ENCODE assay signal across 10 mouse cellular contexts in genomic region chr5:115362819-115363714, GRCm38 (mm10). TPM values are rescaled to one million over a fixed set of nuclear protein-coding genes. Genes with fewer than 3 reads are reported as not detected.
DNase-seq lines count a peak whose midpoint lies in the region; ATAC-seq lines count a peak whose summit lies in the region.
"Had no signal": no experiment of that assay in that cellular context is flagged by ENCODE, and none has a peak within 500 bp of the region (broad histone marks: within the 10 kb centered on the region; RNA-seq: fewer than 3 reads in every experiment).

No protein-coding gene starts in this region.

- WGBS in embryonic facial prominence, embryonic 10.5 days: 20% methylated on average over 19 of the region's 19 CpGs
- WGBS in hindbrain, embryonic 14.5 days: 12% methylated on average over 19 of the region's 19 CpGs
- 12% methylated on average over 19 of the region's 19 CpGs for WGBS in neural tube, embryonic 14.5 days

- ATAC-seq in hindbrain, embryonic 14.5 days (ENCODE audit: low FRiP score): no peak
- ATAC-seq in neural tube, embryonic 14.5 days (ENCODE audit: low read depth): no peak

- H3K9me3 ChIP-seq in embryonic facial prominence, embryonic 10.5 days: no peaks in the 10 kb centered on the region
- no peaks in the 10 kb centered on the region for H3K9me3 ChIP-seq in hindbrain, embryonic 14.5 days (ENCODE audit: control insufficient read depth, low read length)
- no peaks in the 10 kb centered on the region for H3K9me3 ChIP-seq in neural tube, embryonic 14.5 days (ENCODE audit: control insufficient read depth, low read length)
- H3K9me3 ChIP-seq: hindbrain, embryonic 15.5 days had no signal

- H3K27me3 ChIP-seq in embryonic facial prominence, embryonic 10.5 days (replicated peaks; ENCODE audit: low read depth, poor library complexity, severe bottlenecking): no peaks in the 10 kb centered on the region
- H3K27me3 ChIP-seq in hindbrain, embryonic 14.5 days (ENCODE audit: control insufficient read depth, insufficient read depth, low read length): no peaks in the 10 kb centered on the region
- no peaks in the 10 kb centered on the region for H3K27me3 ChIP-seq in neural tube, embryonic 14.5 days (ENCODE audit: control insufficient read depth, insufficient read depth, low read length)
- H3K27me3 ChIP-seq: hindbrain, embryonic 15.5 days had no signal

- no peak overlapping the region for H3K4me2 ChIP-seq in hindbrain, embryonic 14.5 days (replicated peaks)
- no peak overlapping the region; the same call in 1 of the 2 replicates for H3K4me2 ChIP-seq in neural tube, embryonic 14.5 days (ENCODE audit: low read depth, low read length)
- H3K4me2 ChIP-seq: hindbrain, embryonic 15.5 days had no signal

- DNase-seq in layer of hippocampus, adult 11-12 months (ENCODE audit: low spot score): peak; percentile 40
- no peak for DNase-seq in layer of hippocampus, adult 9-10 months (ENCODE audit: low spot score)
- DNase-seq in embryonic facial prominence, embryonic 10.5 days (ENCODE audit: low spot score): peak; percentile 26
- no peak for DNase-seq in hindbrain, embryonic 14.5 days (ENCODE audit: low spot score)
- no peak for DNase-seq in thymus, postnatal 0 days (ENCODE audit: low spot score)
- DNase-seq in cerebellum, postnatal 36 days: no peak
- DNase-seq in cerebellum, adult 11-12 months: no peak
- DNase-seq: gastrocnemius, postnatal 25 days had no signal

- H3K4me3 ChIP-seq in embryonic facial prominence, embryonic 10.5 days: 0 out of 2 replicates have a peak overlapping the region, but pooled peaks have one; percentile 25
- H3K4me3 ChIP-seq in hindbrain, embryonic 14.5 days (replicated peaks; ENCODE audit: low read length): no peak overlapping the region
- no peak overlapping the region for H3K4me3 ChIP-seq in neural tube, embryonic 14.5 days (ENCODE audit: low read depth, low read length)
- H3K4me3 ChIP-seq: hindbrain, embryonic 15.5 days had no signal

- peak overlapping the region; percentile 73 for H3K27ac ChIP-seq in embryonic facial prominence, embryonic 10.5 days (replicated peaks)
- 0 out of 2 replicates have a peak overlapping the region, but pooled peaks have one; percentile 20 for H3K27ac ChIP-seq in hindbrain, embryonic 14.5 days
- no peak overlapping the region for H3K27ac ChIP-seq in neural tube, embryonic 14.5 days (ENCODE audit: low read depth, low read length)
- H3K27ac ChIP-seq: hindbrain, embryonic 15.5 days had no signal

- peaks cover 26% of the 10 kb centered on the region for H3K4me1 ChIP-seq in embryonic facial prominence, embryonic 10.5 days
- H3K4me1 ChIP-seq in hindbrain, embryonic 14.5 days (replicated peaks; ENCODE audit: control insufficient read depth, insufficient read depth, low read length): no peaks in the 10 kb centered on the region
- no peaks in the 10 kb centered on the region for H3K4me1 ChIP-seq in neural tube, embryonic 14.5 days (ENCODE audit: control insufficient read depth, insufficient read depth, low read length)
- H3K4me1 ChIP-seq: hindbrain, embryonic 15.5 days had no signal

- H3K36me3 ChIP-seq in embryonic facial prominence, embryonic 10.5 days (replicated peaks): no peaks in the 10 kb centered on the region
- H3K36me3 ChIP-seq in hindbrain, embryonic 14.5 days (replicated peaks; ENCODE audit: control insufficient read depth, insufficient read depth): no peaks in the 10 kb centered on the region
- no peaks in the 10 kb centered on the region for H3K36me3 ChIP-seq in neural tube, embryonic 14.5 days (ENCODE audit: control insufficient read depth, insufficient read depth, low read length)
- H3K36me3 ChIP-seq: hindbrain, embryonic 15.5 days had no signal

- no peak overlapping the region for H3K9ac ChIP-seq in hindbrain, embryonic 14.5 days
- 0 out of 2 replicates have a peak overlapping the region, but pooled peaks have one; percentile 16 for H3K9ac ChIP-seq in neural tube, embryonic 14.5 days (replicated peaks; ENCODE audit: low read depth, low read length)
- H3K9ac ChIP-seq: hindbrain, embryonic 15.5 days had no signal

RNA-seq across cellular contexts. Expression of gene Cox6a1, which starts 14.3 kb away (rescaled TPM):
- 716 and 739 TPM in 2 replicates for polyA plus RNA-seq in embryonic facial prominence, embryonic 10.5 days (2016; fragmentation: Nextera tagmentation; extraction: Ambion mirVana)
- 1,199 and 1,253 TPM in 2 replicates for polyA plus RNA-seq in hindbrain, embryonic 14.5 days (2014; fragmentation: Nextera tagmentation; extraction: Ambion mirVana)
- polyA plus RNA-seq in neural tube, embryonic 14.5 days (2014; fragmentation: Nextera tagmentation; extraction: Ambion mirVana): 1,051 and 1,284 TPM in 2 replicates
- 1,056 and 1,106 TPM in 2 replicates for polyA plus RNA-seq in thymus, postnatal 0 days (2015; fragmentation: Nextera tagmentation; extraction: Ambion mirVana)

RNA-seq across cellular contexts. Expression of gene Triap1, which starts 22.0 kb away (rescaled TPM):
- polyA plus RNA-seq in embryonic facial prominence, embryonic 10.5 days (2016; fragmentation: Nextera tagmentation; extraction: Ambion mirVana): 54.2 and 55.7 TPM in 2 replicates
- 47.6 and 50.1 TPM in 2 replicates for polyA plus RNA-seq in hindbrain, embryonic 14.5 days (2014; fragmentation: Nextera tagmentation; extraction: Ambion mirVana)
- 54.5 and 59.2 TPM in 2 replicates for polyA plus RNA-seq in neural tube, embryonic 14.5 days (2014; fragmentation: Nextera tagmentation; extraction: Ambion mirVana)
- 64.6 and 65.2 TPM in 2 replicates for polyA plus RNA-seq in thymus, postnatal 0 days (2015; fragmentation: Nextera tagmentation; extraction: Ambion mirVana)

RNA-seq across cellular contexts. Expression of gene Gatc, which starts 22.1 kb away (rescaled TPM):
- 34.8 and 38.0 TPM in 2 replicates for polyA plus RNA-seq in embryonic facial prominence, embryonic 10.5 days (2016; fragmentation: Nextera tagmentation; extraction: Ambion mirVana)
- polyA plus RNA-seq in hindbrain, embryonic 14.5 days (2014; fragmentation: Nextera tagmentation; extraction: Ambion mirVana): 41.8 and 42.2 TPM in 2 replicates
- 45.4 and 53.5 TPM in 2 replicates for polyA plus RNA-seq in neural tube, embryonic 14.5 days (2014; fragmentation: Nextera tagmentation; extraction: Ambion mirVana)
- 11.6 and 12.5 TPM in 2 replicates for polyA plus RNA-seq in thymus, postnatal 0 days (2015; fragmentation: Nextera tagmentation; extraction: Ambion mirVana)

RNA-seq across cellular contexts. Expression of gene Srsf9, which starts 36.1 kb away (rescaled TPM):
- 391 and 411 TPM in 2 replicates for polyA plus RNA-seq in embryonic facial prominence, embryonic 10.5 days (2016; fragmentation: Nextera tagmentation; extraction: Ambion mirVana)
- 140 and 145 TPM in 2 replicates for polyA plus RNA-seq in hindbrain, embryonic 14.5 days (2014; fragmentation: Nextera tagmentation; extraction: Ambion mirVana)
- 123 and 140 TPM in 2 replicates for polyA plus RNA-seq in neural tube, embryonic 14.5 days (2014; fragmentation: Nextera tagmentation; extraction: Ambion mirVana)
- polyA plus RNA-seq in thymus, postnatal 0 days (2015; fragmentation: Nextera tagmentation; extraction: Ambion mirVana): 236 and 257 TPM in 2 replicates

Comparison
In these comparisons a context has a peak if more than half of its experiments do, and no peak if none do; other contexts are left out.
1. DNase-seq: peak in layer of hippocampus, adult 11-12 months (single experiment) and embryonic facial prominence, embryonic 10.5 days (single experiment); none in layer of hippocampus, adult 9-10 months (single experiment), hindbrain, embryonic 14.5 days (single experiment), thymus, postnatal 0 days (single experiment), cerebellum, postnatal 36 days (0 of 2) and cerebellum, adult 11-12 months (single experiment).